Mouse (Mus musculus) left cerebral cortex, adult 18-20 months (tissue): ENCODE data around the gene S100pbp. TPM values are rescaled to one million over a fixed set of nuclear protein-coding genes. Genes with fewer than 3 reads are reported as not detected.

Experiments
- DNase-seq, 2 experiments: peaks; one replicate each; pipeline ENCODE4 v3.0.0; 2021 to 2022; ENCODE audit warnings: low spot score in 2 of 2, mixed read lengths in 1 of 2
- total RNA-seq, 2 experiments: library from RNA; stranded (reverse); gene quantifications; 2 replicates each; pipeline ENCODE4 v1.2.3; 2021

The S100pbp gene
- total RNA-seq, 2 experiments from 2014 or later, result 37.1 to 38.3 TPM

DNA sequence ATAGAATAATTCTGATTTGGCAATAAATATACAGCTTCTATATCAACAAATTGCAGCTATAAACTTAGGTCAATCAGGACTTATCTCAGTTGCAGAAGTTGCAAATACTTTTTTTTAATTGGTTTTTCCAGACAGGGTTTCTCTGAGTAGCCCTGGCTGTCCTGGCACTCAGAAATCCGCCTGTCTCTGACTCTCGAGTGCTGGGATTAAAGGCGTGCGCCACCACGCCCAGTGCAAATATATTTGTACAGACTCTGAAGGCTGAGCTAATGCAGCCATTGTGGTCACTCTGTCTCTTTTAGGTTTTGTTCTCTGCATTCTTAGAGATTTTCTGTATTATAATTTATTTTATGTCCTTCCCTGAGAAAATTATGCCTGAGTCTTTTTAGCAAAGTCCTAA lies 32.0 kb downstream of the S100pbp start:
- DNase-seq, result no peak

DNA sequence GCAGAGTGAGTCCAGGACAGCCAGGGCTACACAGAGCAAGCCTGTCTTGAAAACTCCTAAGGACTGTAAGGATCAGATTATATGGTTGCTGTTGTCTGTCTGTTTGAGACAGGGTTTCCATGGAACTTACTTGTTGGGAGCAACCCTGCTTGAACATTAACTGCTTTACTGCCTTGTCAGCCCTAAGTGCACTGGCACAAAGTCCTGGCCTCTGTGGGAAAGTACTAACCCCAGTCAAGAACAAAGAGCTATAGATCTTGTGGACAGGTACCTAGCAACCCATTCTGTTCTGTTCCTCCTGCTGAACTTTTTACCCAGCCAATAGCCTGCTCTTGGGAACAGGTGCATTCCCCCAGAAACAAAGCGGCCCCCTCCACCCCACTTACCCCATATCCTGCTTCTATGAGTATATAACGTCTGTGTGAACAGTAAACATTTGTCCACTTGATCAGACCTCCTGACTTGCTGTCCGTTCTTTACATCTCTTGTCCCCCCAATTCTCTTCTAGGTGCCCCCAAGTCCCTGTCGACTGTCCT lies 38.2 kb downstream of the S100pbp start:
- no peak for DNase-seq

DNA sequence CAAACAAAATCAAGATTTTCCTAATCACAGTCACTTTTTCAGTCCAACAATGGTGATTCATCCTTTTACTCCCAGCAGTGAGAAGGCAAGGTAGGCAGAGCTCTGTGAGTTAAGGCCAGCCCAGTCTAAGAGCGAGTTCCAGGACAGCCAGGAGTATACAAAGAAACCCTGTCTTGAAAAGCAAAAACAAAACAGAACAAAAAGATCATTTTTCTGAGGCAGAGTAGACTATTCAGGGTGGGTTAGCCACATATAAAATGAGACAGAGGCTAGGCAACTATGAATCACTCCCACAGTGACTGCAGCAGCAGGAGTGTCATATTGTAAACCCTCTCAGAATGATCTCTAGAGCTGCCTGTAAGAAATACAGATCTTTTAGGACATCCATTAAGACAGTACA lies 40.2 kb downstream of the S100pbp start:
- DNase-seq, result no peak

DNA sequence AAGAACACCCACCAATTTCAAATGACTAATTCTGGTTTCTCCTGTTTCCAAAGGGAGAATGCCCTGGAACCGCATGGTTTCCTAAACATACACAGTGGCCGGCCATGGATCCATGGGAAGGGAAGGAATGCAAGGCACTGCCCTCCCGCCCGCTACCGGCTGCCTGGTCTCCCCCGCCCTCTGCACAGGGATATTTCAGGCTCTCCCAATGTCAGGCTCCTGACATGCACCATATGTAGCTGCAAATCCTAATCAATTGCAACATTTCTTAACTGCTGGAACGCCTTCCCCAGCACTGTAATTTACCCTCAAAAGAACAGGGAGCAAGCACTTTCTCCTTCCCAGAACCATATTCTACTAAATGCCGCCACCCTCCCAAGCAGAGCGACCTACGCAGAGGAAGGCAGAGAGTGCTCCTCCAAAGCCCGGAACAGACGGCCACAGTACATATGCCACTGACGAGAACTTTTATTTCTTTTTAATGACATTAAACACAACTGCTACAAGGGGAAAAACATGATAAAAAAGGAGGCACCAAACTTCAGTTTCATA lies 41.9 kb downstream of the S100pbp start:
- DNase-seq, result no peak

DNA sequence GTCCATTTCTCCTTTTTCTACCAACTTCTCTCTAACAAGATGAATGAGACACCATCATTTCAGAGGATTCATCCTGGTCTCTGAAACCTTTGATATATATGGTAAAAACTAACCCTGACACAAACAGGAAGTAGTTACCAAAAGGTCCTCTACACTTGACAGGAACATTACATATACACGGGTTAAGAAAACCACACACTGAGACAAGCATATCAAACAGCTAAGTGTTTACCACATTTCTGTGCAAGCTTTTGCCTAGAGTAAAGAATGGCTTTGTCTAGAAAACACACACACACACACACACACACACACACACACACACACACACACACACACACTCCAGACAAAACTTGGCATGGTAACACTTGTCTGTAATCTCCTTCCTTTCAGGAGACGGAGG lies 43.1 kb downstream of the S100pbp start:
- DNase-seq, result no peak

DNA sequence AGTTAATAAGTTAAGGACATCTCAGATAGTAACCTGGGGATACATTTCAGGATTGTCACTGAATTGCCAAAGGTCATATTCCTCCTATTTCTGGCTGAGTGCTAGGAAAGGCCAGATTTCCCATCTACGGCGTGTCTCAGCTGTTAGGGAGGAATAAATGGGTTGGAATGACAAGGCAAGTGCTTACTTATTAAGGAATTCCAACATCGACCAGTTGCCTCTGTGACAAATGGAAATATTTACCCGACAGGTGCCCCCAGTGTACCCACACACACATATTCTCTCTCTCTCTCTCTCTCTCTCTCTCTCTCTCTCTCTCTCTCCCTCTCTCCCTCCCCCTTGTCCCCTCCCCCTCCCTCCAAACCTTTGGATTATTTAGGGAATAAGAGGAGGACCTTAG lies 43.6 kb downstream of the S100pbp start:
- DNase-seq, result no peak

DNA sequence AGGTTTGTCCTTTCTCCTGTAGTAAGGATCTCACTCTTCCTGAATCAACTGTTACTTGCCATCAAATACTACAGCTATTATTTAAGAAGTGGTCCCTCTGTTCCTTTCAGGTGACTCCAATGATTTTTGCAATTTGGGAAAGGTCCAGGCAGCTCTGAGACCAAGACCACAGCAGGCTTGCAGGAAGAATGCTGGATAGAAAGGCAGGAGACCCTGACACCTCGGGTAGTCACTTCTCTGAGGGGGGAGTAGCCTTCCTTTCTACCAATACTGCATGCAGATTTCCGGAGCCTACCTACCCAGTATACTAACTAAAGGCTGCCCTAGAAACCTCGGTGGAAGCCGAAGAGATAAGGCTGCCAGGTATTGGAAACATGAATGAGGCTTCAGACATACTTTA lies 44.1 kb downstream of the S100pbp start:
- no peak for DNase-seq

DNA sequence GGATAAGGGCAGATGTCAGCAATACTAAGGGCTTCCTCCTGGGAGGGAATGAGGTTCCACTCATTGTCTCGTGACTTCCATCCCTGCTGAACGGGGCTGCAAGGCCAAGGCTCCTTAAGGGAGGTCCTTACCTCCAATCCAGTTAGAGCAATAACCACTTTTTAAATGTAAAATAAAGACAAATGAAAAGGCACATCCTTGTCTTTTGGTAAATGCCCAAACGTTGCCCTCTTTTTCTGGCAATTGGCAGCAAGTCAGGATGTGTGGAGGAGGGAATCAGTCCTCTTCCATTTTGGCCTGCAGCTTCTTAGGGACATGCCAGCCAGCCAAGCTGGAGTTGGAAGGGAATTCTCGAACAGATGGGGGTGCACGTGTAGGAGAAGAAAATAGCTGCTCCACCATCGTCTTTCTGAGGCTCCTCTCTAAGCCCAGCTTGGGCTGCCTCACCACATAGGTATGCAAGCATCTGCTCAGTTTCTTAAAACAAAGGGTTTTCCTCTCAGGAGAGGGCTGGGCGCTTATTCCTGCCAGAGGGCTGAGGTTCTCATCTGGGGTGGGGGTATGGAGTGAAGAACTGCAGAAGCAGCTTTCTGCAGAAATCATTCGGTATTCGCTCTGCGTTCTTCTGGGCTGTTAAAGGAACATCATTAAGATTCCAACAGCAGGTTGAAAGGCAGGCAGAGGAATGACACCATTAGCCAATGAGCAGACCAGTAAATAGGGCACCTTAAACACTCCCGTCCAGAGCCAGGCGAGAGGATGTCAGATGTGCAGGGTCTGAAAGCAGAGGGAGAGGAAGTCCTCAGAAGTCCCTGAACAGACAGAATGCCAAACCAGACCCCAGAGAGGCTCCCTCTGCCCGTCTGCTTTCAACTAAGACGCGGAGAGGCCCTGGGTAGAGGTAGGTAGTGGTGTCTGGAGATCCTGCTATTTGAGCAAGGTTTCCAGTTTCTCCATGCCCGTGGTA lies 44.8 kb downstream of the S100pbp start:
- DNase-seq, result peak; percentile 87 to 92

DNA sequence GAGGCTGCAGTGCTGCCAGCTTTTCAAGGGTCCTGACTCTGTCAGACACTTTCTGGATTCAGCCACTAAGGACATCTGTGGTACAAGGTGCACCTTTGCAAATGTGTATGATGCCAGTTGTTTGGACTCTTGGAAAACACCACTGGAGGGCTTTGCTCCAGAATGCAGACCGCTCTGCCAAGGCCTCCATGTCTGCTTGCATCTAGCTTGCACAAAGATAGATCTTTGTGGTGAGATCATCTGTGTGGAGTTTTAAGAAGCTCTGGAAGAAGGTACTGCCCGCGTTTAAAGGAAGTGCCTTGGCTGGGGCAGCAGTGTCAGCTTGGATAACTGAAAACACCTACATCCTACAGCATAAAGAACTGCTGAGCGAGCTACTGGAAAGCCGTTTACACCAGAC lies 46.0 kb downstream of the S100pbp start:
- no peak for DNase-seq

DNA sequence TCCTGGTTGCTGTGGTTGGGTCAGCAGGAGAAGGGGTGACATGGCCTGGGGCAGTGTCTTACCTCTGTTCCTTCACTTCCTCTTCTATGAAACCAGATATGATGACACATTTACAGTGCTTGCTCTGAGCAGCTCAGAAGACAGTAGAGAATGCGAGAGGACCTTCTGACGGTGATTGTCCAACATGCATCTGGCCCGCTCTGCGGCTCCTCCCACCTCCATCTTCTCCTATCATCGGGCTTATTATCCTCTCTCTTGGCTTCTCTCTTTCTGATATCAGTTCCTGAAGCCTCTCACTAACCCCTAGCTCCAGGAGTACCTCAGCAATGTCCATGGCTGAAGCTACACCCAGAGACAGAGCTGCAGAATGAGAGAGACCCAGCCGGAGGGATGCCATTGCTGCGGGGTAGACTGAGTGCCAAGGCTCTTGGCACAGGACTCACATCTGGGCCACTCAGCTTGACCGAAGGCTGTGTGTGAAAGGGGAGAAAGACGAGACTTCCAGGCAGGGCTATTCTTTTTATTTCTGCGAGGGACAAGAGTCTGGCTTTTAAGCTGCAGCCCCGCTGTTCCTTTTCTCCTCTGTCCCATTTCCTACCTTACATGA lies 47.0 kb downstream of the S100pbp start:
- no peak for DNase-seq

DNA sequence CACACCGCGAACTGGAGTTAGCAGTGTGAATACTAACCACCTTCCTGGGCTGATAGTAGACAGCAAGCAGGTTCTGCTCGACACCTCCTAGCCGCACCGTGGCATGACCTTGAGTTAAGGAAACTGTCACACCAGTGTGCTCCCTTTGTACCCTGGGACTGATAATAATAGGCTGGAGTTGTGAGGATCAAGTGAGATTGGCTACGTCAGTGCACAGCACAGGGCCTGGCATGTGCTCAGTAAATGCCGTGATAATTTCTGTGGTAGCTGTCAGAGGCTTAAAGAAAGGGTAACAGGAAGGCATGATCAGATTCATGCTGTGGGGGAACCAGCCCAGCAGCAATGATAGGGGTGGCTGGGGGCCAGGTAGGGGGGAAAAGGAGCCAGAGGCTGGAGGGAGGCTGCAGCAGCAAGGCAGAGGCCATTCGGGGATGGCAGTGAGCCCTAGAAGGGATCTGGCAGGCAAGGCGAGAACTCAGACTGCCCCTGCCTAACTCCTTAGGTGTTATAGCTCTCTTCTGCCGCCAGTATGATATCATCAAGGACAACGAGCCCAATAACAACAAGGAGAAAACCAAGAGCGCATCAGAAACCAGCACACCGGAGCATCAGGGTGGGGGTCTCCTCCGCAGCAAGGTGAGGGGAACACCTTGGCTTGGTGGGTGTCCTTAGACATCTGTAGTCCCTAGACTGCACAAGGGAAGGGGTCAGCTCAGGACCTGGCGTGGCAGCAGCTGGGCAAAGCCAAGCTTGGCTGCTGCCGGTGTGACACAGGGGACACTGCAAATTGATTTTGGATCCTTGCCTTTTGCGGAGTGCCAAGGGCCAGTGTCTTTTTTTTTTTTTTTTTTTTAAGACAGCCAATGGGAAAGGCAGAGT lies 47.7 kb downstream of the S100pbp start:
- DNase-seq, result no peak

DNA sequence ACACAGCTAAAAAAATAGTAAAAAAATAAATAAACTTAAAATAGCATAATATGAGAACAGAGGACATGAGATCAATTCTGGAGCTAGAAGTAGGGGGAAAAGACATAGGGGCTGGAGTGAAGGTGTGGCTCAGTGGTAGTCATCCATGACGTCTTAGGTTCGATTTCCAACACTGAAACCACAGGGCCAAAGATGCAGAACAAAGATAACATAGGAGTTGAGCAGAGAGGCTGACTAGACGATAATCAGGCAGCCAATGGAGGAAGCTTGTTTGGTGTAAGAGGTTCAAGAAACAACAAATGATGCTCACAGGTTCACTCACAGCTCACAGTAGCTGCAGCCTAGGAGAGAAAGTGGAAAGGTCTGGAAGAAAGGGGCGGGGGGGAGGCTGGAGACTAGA lies 48.7 kb downstream of the S100pbp start:
- DNase-seq, result no peak

DNA sequence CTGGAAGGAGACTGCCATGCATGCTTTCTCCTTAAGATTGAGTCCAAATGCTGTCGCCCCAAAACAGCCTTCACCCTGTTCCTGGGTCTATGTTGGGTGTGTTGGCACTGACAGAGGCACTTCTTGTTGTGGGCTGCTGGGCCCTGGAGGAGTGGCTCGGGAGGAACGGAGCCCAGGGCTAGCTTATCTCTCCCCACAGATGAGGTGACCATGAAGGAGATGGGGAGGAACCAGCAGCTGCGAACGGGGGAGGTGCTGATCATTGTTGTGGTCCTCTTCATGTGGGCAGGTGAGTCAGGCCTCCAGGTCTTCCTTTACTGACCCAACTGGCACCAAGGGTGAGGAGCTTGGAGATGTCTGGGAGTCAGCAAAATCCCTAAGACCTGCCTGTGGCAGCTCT lies 49.9 kb downstream of the S100pbp start:
- no peak for DNase-seq

DNA sequence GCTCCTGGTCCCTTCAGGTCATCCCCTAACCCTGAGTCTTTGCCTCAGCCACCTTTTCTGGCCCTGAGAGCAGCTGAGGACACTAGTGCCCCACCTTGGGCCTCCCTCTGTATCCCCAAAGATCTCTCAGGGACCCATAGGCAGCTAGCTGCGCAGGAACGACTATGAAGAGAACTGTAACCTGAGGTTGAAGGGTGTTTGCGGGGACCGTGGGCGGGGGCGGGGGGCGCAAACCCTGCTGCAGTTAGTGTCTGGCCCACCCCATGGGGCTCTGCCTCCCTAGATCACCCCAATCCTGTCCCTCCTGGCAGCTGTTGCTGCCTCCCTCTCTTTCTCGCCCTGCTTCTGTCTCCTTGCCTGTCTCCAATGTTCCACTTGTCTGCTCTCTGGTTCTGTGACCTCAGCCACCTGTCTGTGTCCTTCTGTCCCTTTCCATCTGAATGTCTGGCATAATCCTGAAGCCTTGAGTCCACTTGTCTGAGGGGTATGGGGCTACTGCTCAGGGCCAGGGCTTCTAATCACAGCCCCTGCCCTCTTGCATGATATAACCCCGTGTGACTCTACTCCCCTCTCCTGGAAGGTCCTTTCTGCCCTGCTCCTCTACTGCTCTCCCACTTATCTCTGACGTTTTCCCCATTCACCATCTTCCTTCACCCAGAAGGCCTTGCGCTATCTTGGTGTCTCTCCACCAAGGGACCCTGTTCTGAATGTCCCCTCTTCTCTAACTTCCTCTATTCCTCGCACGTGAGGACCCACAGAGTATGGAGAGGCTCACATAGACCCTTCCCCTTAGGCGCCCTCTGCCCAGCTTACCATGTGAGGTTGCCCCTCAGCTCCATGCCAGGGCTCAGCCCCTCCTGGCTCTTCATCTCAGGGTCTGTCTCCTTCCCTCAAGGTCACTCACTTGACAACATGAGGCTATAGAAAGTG lies 51.9 kb downstream of the S100pbp start:
- DNase-seq, result no peak

DNA sequence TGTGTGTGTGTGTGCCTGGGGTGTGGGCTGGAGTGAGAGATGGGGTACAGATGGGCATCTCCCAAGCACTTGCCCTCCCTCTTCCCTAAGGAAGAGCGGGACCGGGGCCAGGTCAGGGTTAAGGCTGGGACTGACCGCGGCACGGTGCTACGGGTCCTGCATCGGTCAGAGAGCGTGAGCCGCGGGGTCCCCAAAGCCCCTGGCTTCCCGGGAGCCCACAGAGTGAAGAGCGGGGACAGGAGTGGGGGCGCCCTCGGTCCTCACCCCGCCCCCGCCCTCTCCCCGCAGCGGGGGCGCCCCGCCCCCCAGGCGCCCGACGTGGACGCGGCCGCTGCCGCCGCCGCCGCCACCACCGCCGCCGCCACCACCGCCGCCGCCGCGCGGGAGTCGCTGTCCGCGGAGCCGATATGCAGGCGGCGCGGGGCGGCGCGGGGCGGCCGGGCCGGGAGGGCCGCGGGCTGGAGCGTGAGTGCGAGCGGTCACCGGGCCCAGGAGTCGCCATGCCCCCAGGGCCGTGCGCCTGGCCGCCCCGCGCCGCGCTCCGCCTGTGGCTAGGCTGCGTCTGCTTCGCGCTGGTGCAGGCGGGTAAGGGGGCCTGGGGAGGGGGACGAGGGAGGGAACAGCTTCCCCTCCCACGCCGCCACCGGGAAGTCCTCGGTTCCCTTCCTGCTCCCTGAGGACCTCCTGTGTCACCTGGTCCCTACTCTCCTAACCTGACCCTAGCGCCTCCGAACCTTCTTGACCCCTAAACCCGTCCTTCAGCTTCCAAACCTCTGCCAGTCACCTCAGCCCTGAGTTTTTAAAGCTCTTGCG lies 52.7 kb downstream of the S100pbp start, which contains the start of gene Fndc5:
Fndc5 (plus strand) TSS at position 421 of the 813 bp plus-strand sequence.
- DNase-seq, result no peak

DNA sequence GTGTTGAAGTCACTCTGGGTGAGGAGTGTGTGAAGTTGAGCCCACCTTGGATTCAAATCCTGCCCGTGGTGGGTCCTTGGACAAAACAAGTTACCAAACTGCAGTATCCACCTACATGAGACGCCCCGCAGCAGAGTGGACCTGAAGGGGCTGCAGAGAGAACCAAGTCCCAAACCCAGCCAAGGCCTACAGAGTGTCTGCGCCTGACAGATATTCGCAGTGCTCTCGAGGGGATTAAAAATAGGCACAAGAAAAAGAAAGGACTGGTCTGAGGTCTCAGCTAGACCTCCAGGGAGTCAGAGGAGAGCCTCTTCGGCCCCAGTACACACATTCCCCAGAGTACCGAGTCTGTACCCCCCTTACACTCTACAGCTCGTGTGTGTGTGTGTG lies 53.3 kb downstream of the S100pbp start:
- no peak for DNase-seq

DNA sequence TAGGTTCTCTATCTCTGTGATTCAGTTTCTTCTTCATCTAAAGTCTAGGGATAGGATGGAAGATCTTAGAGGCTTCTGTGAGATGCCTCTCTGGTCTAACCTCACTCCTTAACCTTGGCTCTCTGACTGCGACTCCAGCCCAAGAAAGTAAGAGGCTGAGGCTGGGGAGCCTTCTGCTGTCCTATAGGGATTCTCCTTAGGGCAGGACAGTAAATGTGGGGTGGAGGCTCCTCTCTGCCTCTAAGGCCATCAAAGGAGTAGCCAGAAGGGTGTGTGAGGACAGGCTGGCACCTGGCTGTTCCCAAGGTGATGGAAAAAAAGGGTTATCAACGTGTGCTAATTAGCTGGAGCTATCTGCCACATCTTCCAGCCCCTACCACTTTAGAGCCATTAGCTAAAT lies 53.9 kb downstream of the S100pbp start:
- no peak for DNase-seq

DNA sequence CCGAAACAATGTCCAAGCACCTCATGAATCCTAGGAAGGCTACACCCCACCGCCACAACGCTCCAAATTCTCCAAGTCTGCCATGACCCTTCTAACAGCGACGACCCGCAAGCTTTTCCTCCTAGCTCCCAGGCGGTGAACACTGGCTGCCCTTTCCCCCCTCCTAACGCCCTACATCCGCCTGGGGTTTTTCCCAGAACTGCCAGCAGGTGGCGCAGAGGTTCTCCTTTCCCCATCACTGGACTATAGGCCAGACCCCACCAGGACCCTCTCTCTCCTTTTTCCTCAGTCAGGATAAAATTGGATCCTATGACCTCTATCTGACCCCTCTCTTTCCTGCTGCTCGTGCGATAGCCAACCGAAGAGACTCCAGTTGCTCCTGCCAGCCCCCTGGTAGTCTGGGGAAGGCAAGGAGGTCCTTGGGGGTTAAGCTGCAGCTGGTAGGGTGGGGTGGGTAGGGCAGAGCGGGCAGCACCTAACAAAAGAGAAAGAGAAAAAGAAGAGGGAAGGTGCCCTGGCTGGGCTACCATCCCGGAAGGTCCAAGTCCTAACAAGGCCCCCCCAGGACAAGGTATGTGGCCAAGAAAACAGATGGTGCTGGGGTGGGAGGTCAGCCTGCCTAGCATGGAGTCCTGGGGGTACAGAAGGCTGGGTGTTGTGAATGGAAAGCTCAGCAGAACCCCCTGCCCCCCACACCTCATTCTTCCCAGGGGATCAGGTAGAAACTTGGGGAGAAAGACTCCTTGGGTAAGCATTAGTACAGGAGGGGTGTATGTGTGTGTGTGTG lies 54.5 kb downstream of the S100pbp start:
- peak; percentile 74 to 78 for DNase-seq
